Mouse (Mus musculus): ENCODE measurements at regions not wholly inside any gene's neighbourhood (a gene's known extent, or its start where the extent isn't known, plus 50 kb on each side); places are given as distances from the start of the nearest gene placed in this dataset.

DNA sequence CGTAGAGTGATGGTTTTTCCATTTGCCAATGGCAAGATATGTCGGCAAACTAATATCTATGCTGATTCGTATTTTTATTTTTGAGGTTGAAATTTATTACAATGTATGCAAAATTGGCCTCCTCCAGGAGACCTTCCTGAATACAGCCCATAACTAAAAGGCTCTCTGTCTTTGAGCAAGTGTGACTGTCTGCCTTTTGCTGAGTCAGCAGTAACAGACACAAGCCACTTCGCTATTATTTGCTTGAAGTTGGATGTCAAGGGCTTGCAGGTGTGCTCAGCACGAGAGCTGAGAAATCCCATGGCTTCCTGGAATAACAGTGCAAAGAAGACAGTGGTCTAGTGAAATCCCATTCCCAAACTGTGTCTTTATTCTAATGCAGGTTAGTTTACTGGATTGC lies 56.9 kb downstream of the Dmrt2 start:
- ATAC-seq (ENCODE audit: low TSS enrichment): no peak

DNA sequence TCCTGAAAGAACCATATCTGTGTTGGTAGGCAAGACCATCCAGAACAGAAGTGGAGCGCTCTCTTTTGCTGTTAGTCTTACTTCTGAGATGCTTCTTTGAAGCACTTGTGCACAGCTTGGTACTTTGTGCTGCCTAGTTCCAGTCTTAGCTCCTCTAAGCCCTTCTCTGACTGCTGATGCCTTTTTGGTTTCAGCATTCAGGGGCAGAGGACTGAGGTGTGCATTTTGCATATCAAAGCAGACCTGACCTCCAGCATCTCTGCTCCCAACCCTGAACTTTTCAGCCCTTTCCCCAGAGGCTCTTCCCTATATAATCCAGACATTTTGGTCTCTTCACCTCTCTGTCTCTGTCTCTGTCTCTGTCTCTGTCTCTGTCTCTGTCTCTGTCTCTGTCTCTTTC lies 57.4 kb downstream of the Dmrt2 start:
- no peak for ATAC-seq (ENCODE audit: low TSS enrichment)

DNA sequence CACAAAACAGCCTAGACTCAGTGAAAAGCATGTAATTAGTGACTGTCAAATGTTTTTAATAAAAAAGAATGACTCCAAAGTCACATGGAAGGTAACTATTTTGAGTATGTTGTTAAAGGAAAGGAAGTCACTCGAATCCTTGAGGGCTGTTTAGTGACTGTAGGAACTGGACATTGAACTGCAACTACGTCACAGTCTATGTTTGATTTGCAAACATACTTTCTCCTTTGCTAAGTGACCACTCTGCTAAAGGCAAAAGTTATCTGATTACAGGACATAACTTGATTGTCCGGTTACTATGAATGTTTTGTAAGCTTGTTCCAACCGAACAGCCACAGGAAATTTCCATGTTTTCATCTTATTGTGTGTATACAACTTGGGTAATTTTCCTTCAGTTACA lies 106.2 kb downstream of the Dmrt2 start:
- ATAC-seq (ENCODE audit: low TSS enrichment): no peak

DNA sequence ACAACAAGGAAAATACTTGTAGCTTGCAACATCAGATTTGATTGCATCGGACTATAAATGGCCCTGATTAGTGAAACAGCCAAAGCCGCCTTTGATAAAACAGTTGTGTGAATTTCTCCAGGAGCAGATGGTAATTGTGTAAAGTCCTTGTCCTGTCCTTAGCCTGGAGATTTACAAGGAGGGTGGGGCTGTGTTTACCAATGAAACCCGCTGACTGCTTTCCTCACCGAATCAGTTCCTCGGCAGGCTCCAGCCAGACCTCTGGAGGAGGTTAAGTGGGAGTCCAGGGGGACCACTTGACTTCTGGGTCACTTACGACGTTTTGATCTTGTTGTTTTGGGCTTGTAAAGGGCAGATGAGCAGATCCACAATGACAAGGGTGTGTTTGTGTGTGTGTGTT lies 107.1 kb downstream of the Dmrt2 start:
- no peak for ATAC-seq (ENCODE audit: low TSS enrichment)

DNA sequence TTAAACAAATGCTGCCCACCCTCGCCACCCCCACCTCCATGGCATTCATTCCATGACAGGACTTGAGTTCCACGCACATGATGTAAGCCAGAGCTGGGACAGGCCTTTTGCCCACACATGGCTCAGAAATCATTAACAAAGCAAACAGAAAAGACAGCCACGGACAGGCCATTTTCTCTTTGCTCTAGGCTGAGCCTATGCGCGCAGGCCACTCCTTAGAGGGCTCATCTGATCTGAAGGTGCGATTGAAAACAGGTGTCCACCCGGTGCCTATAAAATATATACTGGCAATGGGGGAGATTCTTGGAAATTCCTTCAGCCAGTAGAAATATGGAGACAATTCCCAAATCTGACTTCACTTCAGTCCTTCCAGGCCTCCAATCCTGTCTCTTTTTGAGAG lies 109.1 kb downstream of the Dmrt2 start:
- no peak for ATAC-seq (ENCODE audit: low TSS enrichment)

DNA sequence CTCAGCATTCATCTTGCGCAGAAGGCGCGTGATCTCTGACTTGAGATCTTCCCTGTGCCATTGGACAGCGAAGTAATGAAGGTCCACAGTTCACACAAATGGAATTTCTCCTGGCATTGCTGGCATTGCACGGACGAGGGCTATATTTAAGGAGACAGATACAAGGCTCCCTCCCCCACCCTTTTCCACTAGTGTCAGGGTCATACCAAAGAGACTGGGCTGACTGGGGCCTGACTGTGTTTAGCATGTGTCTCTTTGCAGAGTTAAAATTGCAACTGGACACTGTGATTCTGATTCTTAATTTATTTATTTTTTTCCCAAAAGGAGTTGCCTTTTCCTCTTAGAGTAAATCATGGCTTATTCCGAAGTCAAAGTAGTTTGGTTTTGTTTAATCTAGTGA lies 130.5 kb downstream of the Dmrt2 start:
- no peak for ATAC-seq (ENCODE audit: low TSS enrichment)

DNA sequence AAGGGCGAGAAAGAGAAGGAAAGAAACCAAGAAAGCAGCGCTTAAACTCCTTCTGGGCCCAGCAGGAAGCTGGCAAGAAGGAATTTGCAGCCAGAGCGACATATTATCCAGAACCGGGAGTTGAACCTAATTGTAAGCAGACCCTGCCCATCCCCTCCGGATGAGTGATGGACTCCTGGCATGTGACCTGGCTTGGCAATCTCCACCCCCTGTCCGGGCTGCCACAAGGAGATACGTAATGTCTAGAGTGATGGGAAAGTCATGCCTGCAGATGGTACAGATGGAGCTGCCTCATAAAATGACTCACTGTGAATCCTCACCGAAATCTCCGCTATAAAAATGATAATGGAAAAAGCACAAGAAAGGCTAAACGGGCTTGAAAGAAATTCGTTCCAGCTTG lies 133.1 kb downstream of the Dmrt2 start:
- ATAC-seq (ENCODE audit: low TSS enrichment): peak; percentile 98

DNA sequence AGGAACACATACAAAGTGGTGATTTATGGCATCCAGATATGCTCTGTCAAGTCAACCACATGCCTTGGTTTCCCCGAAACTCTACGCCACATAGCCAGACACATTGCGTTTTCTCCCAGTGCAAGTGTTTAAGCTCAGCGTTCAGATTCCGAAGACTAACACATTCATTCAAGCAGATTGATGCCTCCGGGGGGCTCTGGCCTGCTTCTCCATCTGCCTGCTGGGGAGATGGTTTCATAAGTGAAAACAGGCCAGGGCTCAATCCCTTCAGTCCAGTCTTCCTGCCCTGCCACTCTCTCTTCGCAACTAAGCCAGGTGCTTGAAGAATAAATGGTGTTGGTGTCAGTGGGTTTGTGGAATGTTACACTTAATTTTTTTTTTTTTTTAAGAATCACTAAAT lies 141.4 kb downstream of the Dmrt2 start:
- ATAC-seq (ENCODE audit: low TSS enrichment): no peak

DNA sequence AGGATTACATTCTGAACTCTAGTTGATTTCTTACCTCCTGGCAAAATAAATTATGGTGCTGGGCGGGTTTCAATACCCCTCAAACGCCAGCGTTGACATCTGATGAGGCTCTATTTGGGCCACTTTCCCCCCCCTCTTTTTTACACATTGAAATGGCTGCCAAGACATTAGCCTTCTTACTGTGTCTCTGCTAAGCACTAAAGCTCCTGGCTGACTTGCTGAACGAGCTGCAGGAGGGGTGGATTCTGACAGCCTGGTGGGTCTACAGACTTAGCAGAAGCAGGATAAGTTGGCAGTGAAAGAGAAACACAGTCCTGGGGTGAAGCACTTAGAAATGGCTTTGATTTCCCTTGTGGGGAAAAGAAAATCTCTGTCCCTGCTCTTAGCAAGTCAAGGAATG lies 172.9 kb downstream of the Dmrt2 start:
- ATAC-seq (ENCODE audit: low TSS enrichment): no peak

DNA sequence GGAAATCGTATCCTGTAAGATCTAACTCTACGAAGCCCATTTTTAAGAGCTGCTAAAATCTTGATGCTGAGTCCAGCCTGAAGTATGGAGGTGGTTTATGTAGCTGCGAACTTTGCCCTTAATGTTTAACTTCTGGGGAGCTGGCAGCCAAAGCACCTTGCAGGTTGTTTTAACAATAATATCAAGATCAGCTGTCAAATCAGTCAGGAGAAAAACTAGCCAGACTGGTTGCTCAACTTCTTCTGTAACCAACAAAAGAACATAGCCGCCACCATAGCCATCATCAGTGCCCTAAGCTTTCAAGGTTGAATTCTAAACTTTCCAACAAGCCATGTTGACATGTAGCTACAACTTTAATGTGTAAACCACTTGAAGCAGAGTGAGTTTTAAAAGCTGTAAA lies 184.1 kb downstream of the Dmrt2 start:
- ATAC-seq (ENCODE audit: low TSS enrichment): no peak

DNA sequence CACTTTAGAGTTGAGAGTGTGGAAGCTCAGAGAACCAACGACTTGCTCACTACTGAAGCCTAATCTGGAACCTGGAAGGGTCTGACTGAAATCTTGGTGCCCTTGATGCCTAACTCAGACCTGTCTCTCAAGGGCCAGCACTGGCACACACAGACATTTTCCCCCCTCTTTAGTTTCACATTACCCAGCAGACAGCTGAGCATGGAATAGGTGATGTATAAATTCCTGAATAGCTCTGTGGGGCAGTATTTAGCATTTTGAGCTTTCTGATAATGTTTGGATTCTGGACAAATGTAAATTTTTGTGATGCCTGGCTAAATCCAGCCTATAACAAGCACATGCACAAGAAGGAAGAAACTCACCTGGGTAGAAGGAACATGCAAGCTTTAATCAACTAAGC lies 191.1 kb downstream of the Dmrt2 start:
- ATAC-seq (ENCODE audit: low TSS enrichment): no peak

DNA sequence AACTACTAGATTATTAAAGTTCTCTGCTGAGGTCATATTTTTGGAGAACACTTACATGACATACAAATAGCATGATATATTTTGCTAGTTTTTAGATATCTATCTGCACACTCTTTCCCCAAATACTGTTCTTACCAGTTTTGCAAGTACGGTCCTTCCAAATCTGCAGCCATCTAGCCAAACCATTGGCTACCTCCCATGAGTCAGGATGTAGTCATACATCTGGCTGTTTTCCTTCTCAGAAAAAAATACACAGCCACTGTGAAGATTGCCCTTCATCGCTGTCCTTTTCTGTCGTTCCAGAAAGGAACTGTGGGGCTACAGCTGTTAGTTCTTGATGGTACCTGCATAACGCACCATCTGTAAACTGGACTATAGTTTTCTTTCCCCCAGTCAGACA lies 234.5 kb downstream of the Dmrt2 start:
- no peak for ATAC-seq (ENCODE audit: low TSS enrichment)

DNA sequence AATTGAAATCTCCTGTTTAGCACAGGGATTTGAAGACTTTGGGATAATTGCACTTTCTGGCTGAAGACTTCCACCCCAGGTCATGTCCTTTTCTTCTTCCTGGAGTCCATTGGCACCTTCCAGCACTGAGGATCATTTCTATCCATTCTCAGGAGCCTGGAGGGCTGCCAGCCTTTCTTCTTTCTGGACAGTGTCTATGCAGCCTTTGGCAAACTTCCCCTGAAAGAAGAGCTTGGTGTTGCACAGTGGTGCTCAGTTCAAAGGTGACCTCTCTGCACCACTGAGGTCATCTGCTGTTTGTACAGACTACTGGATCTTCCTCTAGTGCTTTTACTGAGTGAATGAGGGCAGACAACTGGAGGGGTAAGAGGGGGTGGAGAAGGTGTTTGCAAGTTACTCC lies 249.8 kb downstream of the Dmrt2 start:
- ATAC-seq (ENCODE audit: low TSS enrichment): no peak

DNA sequence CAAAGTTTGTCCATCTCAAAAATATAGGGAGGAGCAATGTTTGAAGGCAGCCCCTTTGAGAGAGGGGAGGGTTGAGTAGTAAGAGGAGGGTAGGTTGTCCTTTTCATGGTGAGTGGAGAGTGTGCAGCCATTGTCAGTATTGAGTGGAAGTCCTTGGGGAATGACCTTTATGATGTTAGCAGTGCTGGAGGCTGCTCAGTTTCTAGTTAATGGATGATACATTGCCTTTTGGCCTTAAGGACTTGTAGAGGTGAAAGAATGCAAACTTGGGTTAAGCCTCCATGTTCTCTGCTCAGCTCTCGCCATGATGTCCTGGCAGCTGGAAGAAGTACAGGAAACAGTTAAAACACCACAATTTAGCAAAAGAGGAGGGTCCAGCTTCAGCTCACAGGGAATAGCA lies 250.6 kb downstream of the Dmrt2 start:
- ATAC-seq (ENCODE audit: low TSS enrichment): no peak

DNA sequence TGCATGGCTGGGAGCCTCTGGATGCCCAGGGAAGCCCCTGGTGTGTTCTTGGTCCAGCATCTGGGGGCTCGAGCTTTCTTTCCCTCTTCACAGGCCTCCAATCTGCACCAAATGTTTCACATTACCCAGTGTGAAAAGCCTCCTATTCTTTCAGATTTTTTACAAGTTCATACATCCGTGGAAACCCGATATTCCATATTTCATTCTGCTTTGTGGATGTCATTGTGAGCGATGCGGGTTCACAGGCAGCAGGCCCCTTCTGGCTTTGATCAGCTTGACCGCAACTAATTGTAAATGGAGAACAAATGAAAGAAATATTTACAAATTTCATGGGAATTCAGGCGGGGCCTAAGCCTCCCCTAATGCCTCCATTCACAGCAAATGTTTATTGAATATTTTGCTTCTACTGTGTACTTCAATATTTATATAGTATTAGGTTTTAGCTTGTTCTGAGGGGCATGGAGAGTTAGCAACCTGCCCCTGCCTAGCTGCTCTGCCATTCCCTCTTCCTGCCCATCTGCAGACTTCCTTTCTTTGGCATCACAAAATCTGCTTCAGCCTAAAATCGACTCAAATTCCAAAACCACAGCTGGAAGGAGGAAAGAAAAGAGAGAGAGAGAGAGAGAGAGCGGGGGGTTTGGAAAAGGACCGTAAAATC lies 251.6 kb downstream of the Dmrt2 start:
- ATAC-seq (ENCODE audit: low TSS enrichment): no peak

DNA sequence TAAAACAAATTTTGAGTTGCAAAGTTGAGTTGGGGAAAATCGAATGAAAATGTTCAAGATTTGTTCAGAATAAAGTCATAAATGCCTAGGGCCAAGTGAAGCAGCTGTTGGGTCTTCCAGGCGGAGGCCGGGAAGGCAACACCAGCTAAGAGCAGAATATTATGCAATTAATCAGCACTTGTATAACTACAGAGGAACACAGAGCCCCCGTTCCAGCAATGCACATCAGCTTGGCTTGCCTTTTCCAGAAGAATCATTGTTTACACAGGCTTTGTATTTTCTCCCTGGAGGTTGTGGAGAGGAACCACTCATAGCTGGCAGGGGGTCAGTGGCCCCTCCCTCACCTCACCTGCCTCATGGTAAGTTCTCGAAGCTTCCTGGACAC lies 252.2 kb downstream of the Dmrt2 start:
- no peak for ATAC-seq (ENCODE audit: low TSS enrichment)

DNA sequence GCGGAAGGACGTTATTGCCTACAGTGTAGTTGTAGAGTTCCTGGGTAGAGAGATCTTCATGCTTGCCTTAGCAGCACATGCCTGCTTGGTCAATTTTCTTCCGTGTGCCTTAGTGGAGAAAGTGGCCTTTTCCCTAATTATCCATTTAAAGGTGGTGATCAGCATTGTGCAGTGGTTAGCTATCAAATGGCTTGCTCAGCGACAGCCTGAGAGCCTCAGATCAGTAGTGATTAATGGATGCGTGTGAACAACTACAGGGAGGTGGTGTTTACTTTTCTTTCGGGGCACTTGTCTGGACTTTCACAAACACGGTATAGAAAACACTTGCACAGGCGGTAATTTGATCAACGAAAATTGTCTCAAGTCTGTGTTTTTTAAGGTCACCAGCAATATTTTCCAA lies 255.0 kb downstream of the Dmrt2 start:
- no peak for ATAC-seq (ENCODE audit: low TSS enrichment)

DNA sequence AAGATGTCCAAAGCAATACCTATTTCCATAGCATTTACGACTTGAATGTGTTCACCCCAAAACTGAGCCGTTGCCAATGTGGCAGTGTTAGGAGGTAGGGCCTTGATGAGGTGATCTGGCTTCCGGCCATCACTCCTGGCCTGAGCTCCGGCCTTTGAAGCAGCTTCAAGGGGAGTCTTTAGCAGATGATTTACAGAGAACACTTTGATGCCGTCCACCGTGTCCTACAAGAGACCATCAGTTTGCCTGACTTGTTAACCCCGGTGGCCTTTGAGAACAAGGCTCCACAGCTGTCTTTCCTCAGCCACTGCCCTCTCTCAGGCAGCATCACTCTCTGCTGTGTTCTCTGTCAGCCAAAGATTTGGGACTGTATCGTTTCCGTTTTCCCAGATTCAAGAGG lies 265.1 kb downstream of the Dmrt2 start:
- no peak for ATAC-seq (ENCODE audit: low TSS enrichment)

DNA sequence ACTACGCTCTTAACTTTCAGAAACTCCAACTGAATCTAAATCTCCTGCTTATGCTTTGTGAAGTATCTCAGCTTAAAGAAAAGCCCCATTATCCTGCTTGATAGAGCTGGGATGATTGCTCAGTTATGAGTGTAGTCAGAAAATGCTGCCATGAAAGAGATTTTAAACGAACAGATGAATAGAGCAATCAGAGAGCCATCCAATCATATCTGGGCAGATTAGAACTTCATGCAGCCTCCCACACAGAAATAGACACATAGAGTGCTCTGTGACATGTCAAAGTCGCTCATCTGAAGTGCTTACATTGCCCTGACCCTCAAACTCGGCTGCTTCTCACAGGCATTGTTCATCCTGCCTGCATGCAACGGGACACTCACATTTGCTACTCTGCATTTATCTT lies 299.0 kb downstream of the Dmrt2 start:
- ATAC-seq (ENCODE audit: low TSS enrichment): peak; percentile 57

DNA sequence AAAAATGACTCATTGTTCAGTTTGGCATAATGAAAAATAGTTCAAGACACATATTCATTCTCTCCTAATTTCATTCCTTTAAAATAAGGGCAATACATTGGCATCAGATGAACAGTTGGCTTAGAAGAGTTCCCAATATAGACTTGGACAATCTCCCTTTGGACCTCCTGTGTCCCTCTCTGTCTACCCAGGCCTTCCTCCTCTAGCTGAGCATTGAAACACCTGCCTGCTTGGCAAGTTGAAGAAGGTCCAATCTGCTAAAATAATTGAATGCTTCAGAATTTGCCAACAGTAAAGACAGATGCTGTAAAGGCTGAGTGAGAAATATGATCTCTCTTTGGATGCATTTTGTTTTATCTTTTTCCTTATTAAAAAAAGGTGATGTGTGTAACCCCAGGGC lies 303.0 kb downstream of the Dmrt2 start:
- ATAC-seq (ENCODE audit: low TSS enrichment): no peak

DNA sequence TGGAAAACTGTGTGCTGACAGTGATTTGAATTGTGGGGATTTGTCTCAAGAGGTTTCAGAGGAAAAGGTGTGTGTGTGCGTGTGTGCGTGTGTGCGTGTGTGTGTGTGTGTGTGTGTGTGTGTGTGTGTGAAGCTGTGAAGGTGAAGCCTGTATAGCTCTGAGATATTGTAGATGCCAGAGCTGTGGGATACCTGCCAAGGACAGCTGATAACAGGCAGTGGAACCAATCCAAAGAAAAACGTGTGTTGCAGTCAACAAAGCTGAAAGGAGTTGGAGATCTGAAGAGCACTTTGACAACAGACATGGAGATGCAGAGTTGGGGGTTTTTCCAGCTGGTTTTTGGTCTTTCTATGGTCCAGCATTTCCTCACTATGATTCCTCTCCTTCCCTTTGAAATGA lies 308.1 kb downstream of the Dmrt2 start:
- ATAC-seq (ENCODE audit: low TSS enrichment): no peak

DNA sequence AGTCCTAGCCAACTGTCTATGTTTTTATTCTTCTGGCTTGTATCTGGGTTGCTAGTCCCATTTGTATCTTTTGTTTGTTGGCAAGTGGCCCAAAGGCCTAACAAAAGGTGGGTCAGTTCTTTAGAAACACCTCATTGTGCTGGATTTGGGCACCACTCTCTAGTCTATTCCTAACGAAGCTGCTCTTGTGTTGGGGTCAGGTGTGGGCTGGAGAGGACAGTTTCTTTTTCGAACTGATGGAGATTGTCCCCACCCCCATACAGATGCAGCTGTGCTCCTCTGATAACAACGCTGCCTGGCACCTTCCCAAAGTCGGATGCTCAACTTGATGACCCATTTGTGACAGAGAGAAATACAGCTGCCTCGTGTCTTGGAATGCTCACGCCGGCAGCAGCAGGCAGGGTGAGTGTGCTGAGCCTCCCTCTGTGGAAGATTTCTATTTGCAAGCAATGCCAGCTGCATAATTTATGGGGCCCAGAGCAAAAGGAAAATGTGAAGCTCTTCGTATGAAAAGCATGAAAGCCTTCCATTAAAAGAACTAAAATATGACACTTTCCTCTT lies 342.5 kb downstream of the Dmrt2 start:
- ATAC-seq (ENCODE audit: low TSS enrichment): peak; percentile 95

DNA sequence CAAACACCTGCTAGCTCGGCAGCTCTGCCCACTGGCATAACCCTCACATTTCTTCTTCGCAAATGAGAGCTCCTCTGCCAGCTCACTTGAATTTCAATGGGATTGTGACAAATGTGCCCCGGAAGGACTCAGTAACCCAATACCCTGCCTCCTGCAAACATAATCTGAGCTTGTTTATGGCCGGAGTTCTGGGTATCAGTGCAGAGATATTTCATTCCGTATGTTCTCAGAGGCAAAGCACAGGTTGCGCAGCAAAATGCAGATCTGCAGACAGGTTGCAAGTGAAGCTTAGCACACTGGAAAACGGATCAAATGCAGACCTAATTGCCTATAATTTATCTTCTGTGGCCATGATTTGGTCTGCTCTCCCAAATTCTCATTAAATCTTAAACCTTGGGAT lies 348.9 kb downstream of the Dmrt2 start:
- no peak for ATAC-seq (ENCODE audit: low TSS enrichment)

DNA sequence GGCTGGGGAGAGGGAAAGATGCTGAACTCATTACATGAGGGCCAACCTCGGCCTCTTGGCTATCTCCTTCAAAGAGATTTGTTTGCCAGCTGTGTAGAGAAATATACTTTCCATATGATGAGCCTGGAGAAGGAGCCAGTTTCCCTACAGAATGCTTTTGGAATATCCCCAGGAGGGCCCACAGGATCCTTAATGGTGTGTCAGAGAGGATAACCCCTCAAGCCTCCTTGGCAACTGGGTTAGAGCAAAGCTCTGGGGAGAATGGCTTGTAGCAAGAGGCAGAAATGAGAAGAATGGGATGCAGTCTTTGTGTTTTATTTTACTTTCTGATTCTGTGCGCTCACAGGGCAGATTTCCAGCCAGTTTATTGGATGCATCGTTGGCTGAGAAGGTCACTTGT lies 353.9 kb downstream of the Dmrt2 start:
- ATAC-seq (ENCODE audit: low TSS enrichment): no peak

All from frontal cortex, adult (tissue).